Mouse (Mus musculus) gastrocnemius, postnatal 4 days (tissue): ENCODE results near the gene Gtf2a2. TPM values are rescaled to one million over a fixed set of nuclear protein-coding genes. Genes with fewer than 3 reads are reported as not detected.
"Not testable (repeated sequence)": the region's sequence is repeated elsewhere in the genome, so short reads cannot be mapped to it uniquely, and the experiment has no call there.

Experiments used
- DNase-seq, 2 experiments: peaks; one replicate each; pipeline ENCODE4 v3.0.0; 2021 to 2022; ENCODE audit warnings: low spot score in 2 of 2, mixed read lengths in 2 of 2
- total RNA-seq, 2 experiments: library from RNA; stranded (reverse); gene quantifications; 2 replicates each; pipeline ENCODE4 v1.2.3; 2021

The Gtf2a2 gene
- total RNA-seq, 2 experiments from 2014 or later: 59.9 to 79.1 TPM

DNA sequence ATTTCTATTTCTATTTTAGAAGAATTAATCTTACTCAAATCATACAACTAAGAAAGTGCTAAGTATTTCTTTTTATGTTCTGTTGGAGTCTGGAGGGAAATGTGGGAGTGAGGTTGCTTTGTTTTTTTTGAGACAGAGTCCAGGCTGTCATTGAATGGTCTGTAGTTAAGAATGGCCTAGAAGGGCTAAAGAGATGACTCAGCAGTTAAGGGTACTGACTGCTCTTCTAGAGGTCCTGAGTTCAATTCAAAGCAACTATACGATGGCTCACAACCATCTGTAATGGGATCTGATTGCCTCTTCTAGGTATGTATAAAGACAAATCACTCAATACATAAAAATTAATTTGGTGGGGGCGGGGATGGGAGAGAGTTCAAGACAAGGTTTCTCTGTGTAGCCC, 3.3 kb downstream of the Gtf2a2 start:
- no peak for DNase-seq

GRCm38 (mm10) chr9:70018879-70019278, 6.5 kb downstream of the Gtf2a2 start:
- DNase-seq: no peak

- no peak for DNase-seq
These were observed 9.3 kb downstream of the Gtf2a2 start for GRCm38 (mm10) chr9:70021610-70022009.

DNA sequence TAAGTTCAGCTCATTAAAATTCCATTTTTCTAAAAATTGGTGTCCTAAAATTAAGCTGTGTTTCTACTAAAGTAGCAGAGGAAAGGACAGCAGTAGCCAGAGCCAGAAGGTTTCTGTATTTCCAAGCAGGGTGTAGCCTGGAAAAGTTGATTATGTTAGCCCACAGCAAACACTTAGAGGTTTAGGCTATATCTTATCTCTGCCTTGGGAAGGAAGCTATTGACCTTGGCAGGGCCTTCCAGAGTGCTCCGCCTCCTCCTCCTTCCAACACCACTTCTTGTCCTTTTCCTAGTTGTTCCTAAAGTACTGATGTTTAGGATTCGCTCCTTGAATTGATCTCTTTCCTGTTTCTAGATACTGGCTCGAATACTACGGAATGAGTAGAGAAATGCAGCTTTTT, 9.7 kb downstream of the Gtf2a2 start:
- no peak for DNase-seq

- DNase-seq: not testable (repeated sequence)
These were observed 11.3 kb downstream of the Gtf2a2 start for GRCm38 (mm10) chr9:70023615-70024014.

DNA sequence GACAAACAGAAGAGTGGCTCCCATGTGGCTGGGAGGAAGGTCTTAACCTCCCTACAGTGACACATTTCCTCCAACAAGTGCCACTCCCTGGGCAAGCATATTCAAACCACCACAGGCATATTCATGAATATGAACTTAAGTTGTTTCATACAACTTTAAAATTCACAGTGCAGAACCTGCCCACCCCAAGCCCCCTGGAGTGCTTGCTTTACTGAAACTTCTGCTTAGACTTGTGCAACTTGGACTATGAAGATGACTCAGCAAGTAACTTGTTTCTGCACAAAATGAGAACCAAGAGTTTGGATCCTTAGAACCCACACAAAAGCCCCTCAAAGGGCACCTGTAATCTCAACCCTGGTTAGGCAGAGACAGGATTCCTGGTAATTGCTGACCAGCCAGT, 12.3 kb downstream of the Gtf2a2 start:
- DNase-seq: no peak

- no peak for DNase-seq
These were observed 13.1 kb downstream of the Gtf2a2 start for GRCm38 (mm10) chr9:70025365-70026012.

DNA sequence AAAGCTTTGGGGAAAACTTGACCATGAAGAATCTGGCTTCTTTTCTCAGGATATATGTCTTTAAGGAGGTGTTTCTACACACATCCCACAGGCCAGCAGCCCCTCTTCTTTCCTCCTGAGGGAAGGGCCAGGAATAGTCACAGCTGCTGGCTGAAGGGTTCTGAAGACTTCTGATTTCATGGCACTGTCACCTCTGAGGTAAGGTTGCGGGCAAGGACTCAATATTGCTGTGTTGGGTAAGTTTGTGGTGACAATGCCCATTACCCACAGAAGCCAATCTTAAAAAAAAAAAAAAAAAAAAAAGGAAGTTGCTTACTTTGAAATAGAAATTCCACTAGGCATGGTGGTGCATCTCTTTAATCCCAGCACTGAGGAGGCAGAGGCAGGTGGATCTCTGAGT, 19.8 kb downstream of the Gtf2a2 start:
- no peak for DNase-seq

- no peak for DNase-seq
These were observed 20.7 kb downstream of the Gtf2a2 start for GRCm38 (mm10) chr9:70033056-70033455.

- DNase-seq: no peak
These were observed 22.4 kb downstream of the Gtf2a2 start for GRCm38 (mm10) chr9:70034702-70035101.

- DNase-seq: no peak
These were observed 24.3 kb downstream of the Gtf2a2 start for GRCm38 (mm10) chr9:70036646-70037045.

GRCm38 (mm10) chr9:70037988-70038387, 25.6 kb downstream of the Gtf2a2 start, which contains the start of gene Gcnt3:
Gene Gcnt3, minus strand, starts transcription at chr9:70038088.
- DNase-seq: no peak

GRCm38 (mm10) chr9:70039597-70040385, 27.4 kb downstream of the Gtf2a2 start:
- no peak for DNase-seq

DNA sequence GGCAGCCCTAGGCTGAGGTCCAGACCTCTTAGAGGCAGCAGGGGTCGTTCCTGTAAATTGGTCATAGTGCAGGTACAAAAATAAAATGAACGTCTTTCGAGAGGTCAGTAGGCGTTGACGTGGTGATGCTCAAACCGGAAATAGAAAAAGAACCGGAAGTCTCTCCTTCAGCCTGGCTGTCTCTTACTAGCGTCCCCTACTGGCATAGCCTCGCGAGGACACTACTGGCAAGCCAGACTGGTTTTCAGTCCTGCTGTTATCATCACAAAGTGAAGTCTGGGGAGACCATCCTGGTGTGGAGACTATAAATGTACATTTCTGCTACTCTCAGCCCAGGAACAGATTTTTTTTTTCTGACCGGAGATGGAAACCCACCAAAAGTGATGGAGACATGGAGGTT, 28.2 kb downstream of the Gtf2a2 start:
- DNase-seq: no peak

DNA sequence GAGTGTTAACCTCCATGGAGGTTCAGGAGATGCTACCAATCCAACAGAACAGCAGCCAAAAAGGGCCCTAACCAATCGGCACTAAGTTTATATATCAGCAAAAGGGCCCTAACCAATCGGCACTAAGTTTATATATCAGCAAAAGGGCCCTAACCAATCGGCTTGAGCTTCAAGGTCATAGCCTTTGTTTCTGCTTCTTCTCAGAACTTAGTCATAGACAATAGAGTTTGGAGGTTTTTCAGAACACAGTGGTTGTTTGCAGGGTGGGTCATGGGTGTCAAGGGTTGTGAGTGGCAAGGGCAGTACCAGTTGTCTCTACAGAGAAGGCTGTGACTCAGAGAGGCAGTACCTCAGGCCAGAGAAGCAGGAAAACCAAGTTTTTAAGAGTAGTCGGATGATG, 29.8 kb downstream of the Gtf2a2 start:
- no peak for DNase-seq

DNA sequence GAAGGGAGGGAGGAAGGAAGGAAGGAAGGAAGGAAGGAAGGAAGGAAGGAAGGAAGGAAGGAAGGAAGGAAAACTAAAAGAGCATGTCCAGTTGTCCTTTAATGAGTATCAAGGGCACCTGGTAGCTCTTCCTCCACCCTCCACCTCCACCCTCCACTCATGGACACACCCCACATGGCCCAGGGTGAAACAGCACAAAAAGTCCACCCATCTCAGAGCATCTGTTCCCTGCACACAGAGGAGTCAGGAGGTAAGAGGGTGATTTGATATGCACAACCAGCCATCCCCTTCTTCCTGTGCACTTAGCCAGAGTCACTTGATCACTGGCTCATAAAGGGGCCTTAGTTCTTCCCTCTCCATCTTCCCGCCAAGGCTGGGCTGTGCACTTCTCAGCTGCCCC, 30.6 kb downstream of the Gtf2a2 start:
- DNase-seq: no peak

DNA sequence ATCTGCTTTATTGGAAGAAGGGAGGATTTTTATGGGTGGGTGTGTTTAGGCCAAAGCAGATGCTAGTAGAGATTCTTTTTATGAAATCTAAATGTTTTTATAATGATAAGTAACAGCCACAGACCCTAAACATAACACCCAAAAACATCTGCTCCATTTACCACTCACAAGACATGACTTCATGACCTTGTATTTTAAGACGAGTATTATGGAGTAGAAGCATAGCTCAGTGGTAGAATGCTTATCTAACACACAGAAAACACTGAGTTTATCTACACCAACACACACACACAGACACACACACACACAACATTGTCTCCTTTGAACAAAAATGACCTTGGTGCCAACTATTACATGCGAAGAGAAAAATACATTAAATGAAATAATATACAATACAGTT, 32.5 kb downstream of the Gtf2a2 start:
- DNase-seq: no peak

- no peak for DNase-seq
These were observed 33.9 kb downstream of the Gtf2a2 start for GRCm38 (mm10) chr9:70046255-70046654.

- DNase-seq: no peak
These were observed 35.5 kb downstream of the Gtf2a2 start for GRCm38 (mm10) chr9:70047839-70048238.

- no peak for DNase-seq
These were observed 35.9 kb downstream of the Gtf2a2 start for GRCm38 (mm10) chr9:70048280-70048679.

DNA sequence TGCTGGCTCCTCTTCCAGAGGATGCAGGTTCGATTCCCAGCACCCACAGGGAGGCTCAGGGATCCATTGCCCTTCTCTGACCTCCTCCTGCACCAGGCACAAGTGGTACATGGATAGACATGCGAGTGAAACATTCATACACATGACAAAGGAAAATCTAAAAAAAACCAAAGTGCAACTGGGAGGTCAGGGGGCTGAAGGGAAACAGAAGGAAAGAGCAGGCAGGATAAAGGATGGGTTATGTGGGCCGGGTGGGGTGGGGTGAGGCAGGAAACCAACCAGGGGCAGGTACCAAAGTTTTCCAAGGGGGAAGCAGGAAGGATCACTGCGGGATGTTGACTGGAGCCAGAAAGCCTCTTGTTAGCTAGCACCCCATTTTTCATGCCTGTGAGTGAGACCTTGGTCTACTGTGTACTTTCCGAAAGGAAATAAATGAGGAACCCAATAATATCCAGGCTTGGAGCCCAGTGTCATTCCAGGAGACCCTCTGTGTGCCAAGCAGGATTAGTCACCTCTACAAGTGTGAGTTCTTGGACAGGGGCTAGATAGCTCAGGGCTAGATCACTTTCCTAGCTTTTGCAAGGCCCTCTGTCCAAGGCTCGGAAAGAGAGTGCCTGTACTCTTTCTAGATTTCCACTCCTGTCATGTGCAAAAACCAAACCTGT, 36.5 kb downstream of the Gtf2a2 start:
- DNase-seq: peak; percentile 23 to 48

DNA sequence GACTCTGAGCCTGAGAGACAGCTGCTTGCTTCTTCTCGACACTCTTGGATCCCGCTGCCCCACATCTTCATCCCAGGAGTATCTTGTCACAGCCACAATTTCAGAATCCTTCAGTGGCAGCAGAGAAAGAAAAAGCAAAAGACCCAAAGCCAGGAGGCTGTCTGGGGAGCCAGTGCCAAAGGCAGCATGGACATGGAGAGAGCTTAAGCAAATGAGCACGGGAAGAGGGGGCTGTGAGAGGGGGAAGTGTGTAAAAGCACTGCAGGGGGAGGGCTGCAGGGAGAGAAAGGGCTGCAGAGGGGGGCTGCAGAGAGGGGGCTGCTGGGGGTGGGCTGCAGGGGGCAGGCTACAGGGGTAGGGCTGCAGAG, 37.0 kb downstream of the Gtf2a2 start:
- DNase-seq: no peak
